Mouse (Mus musculus) urinary bladder, postnatal 4 days (tissue): ENCODE data around the gene Gpr157.
A peak's percentile ranks its signal among the peaks of the same experiment; 100 is the strongest.

ENCODE experiments used
- DNase-seq, 2 experiments: peaks; one replicate each; pipeline ENCODE4 v3.0.0; 2021 to 2022; ENCODE audit warnings: low spot score in 2 of 2

Gpr157 gene

DNA sequence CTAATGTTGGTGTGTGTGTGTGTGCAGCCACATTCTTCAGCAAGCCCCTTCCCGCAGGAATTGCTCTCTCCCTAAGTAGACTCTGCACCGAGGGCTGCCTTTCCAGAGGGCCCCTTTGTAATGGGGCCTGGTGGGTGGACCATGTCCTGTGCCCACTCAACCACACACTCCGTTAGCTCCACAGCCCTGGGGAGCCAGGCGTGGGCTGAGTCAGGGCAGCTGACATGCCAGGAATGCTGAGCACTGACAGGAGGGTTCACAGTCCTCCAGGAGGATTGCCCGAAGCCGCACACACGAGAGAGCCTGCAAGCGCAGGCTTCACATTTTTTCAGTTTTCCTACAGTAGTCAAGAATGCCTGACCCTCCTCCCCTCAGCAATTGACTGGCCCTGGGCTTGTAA, 17.0 kb upstream of the Gpr157 start:
- DNase-seq: no peak

DNA sequence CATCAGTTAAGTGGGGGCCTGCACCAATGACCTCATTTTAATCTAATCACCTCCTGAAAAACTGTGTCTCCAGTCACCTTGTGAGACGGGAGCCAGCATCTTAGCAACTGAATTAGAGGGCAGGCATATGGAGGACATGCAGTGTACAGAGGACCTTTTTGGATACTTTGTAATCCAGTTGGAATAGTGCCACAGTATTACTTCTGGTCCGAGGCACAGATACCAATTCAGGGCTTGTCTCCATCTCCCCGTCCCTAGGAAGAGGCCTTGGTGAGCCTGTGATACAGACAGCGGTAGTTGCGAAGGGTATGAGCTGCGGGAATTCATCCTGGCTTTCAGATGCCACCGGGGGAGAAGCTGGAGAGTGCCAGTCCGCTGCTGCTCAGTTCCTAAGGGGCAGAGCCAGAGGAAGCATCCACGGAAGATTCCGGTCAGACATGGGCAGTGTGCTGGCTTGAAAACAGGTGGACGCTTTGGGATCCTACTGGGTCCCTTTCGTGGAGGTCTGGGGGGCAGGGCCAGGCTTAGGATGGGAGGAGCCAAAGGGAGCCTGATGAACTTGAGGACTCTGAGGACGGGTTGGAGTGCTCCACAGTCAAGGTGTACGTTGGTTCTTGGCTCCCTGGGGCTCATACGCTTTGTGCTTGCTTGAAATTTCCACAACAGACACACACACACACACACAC, 14.6 kb upstream of the Gpr157 start:
- no peak for DNase-seq

DNA sequence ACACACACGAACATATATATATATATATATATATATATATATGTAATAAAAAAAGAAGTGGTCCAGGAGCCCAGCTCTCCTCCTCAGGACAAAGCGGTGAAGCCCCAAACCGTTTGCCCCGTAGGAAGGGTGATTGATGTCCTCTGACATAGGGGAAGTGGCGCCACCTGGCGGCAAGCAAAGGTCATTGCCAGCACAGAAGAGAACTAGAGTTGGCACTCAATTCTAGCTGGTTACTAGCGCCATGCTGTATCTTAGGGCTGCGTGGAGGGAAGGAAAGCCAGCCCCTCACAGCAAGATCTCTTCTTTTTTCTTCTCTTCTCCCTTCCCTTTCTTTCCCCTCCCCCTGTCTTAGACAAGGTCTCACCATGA, 14.1 kb upstream of the Gpr157 start:
- no peak for DNase-seq

DNA sequence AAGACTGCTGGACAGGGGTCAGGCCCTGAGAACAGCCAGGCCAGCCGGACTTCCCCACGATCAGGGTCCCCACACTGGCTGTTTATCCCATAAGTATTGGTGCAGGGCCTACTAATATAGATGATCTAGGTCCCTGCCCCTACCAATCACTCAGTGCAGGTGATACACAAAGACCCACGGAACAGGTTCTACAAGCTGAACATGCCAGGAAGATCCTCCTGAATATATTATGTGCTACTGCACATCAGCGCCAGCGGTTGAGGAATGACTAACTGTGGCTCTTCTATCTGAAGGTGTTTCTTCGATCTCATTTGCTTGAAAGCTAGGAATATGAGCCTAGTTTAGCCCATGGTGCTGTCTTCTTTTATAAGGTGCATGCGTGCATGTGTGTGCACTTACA, 11.8 kb upstream of the Gpr157 start:
- no peak for DNase-seq

DNA sequence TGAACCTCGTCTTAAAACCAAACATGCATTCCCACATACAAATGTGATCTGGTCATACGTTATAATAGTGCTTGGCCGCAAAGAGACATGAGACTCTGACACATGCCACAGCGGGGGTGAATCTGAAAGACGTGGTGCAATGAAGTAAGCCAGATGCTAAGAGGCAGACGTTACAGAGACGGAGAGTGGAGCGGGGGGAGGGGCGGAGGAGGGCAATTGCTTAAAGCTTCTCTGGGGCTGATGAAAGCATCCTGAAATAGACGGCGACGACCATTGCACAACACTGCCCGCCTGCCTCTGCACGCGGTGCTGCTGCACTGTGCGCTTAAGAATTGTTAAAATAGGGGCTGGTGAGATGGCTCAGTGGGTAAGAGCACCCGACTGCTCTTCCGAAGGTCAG, 11.0 kb upstream of the Gpr157 start:
- DNase-seq: no peak

DNA sequence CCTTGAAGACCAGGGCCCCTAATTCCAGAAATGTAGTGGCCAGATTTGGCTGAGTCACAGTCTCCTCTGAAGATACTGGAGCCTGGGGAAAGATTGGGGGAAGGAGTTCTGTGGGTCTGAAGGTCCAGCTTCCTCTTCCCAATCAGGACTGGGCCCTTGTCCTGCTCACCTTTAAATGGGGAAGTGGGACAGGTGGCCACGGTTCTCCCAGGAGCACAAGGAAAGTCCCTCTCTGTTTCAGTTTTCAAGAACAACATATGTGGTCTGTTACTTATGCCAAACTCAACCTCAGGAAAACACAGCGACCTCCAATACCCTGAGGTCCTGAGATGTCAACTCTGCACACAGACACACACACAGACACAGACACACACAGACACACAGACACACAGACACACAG, 8.5 kb upstream of the Gpr157 start:
- no peak for DNase-seq

DNA sequence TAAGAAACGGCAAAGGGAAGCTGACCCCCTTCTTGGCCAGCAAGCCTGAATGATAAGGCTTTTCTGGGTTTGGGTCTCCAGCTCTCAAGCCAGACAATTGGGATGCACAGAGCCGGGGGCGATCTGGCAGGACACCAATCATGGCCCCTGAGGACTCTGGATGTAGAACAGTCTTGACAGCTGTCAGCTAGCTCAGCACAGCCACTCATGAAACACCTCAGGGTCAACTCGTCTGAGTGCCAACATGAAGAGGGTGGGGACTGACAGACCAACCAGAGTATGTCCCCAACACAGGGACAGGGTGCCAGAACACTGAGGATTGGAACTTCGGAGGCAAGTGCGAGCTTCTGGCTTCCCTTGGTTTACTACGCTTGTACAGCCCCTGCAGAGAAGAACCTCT, 7.9 kb upstream of the Gpr157 start:
- no peak for DNase-seq

DNA sequence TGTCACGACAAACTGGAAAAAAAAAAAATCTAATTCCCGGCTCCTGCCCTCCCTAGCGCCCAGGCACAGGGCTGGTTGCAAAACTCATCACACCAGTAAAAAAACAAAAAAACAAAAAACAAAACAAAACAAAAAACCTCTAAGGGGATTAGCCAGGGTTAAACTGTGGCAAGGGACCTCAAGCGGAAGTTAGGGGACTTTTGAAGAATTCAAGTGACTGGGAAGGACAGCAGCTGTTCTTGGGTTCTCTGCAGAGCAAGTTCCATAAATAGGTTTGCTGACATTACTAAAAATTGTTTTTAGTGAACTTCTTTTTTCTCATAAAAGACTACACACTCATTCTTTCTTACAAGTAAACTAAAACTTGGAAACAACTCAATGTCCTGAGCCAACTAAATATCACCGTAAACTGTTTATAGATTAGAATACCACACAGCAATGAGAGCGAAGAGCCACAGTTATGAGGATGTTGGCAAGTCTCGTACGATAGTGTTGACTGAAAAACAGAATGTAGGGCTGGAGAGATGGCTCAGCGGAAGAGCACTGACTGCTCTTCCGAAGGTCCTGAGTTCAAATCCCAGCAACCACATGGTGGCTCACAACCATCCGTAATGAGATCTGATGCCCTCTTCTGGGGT, 6.7 kb upstream of the Gpr157 start:
- DNase-seq: no peak

DNA sequence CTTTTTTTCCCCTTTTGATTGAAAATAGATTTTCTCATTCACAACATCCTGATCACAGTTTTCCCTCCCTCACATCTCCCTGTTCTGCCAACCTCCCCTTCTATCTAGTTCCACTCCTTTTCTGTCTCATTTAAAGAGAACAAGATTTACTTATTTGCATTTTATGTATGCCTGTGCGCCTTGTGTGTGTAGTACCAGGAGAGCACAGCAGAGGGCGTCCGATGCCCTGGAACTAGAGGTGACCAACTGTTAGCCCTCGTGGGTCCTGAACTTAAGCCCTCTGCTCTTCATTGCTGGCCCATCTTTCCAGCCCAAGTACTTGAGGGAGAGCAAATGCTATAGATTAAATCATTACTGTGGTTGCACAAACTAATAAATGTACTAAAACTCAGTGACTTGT, 1.8 kb upstream of the Gpr157 start:
- no peak for DNase-seq

DNA sequence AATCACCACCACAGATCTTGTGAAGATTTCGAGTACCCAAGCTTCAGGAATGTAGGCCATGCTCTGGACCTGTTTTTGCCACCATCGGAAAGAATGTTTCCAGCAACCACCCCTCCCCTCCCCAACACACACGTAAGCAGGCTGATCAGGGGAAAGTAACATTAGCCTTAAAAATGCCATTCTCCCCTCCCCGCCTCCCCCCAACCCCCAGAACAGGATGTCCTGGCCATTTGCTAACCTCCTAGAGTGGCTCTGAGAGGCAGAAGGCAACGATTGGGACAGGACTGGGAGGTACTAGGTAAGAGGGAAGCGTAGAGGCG, 364 bp upstream of the Gpr157 start:
- no peak for DNase-seq

DNA sequence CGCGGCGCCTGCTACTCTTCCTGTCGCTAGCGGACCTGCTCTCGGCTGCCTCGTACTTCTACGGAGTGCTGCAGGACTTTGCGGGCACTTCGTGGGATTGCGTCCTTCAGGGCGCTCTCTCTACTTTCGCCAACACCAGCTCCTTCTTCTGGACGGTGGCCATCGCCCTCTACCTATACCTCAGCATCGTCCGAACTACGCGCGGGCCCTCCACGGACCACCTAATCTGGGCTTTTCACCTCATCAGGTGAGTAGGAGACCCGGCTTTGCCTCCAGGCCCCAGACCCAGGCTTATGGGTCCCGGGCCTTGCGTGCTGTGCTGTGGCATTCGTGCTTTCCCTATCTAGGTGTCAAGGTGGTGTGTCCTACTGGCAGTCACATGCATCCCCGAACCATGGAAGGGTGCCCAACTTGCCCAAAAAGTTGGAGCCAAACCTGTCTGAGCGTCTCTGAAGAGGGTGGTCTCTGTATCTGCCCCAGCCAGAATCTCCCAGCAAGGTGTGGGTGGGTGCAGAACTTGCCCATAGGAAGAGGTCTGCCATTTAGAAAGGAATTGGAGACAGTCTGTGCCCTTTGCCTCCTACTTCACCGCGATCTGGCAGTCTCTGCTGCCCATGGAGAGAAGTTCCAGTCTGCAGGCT, 845 bp downstream of the Gpr157 start:
- DNase-seq: no peak

DNA sequence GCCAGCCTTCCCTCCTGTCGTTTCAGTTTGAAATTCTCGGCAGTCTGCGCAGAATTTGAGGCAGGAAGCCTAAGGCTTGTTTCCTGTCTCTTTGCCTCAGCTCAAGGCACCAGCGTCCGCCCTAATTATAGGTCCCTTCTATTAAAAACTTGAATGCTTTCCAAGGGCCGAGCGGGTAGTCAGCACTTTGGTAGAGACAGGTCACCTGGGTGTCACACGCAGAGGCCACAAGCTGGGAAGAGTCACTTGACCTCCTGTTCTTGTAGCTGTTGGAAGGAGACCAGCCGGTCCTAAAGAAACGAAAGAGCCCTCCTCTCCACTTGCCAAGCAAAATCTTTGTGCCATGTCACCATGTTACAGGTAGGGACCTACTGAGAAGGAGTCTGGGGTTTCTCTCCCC, 2.0 kb downstream of the Gpr157 start:
- no peak for DNase-seq

DNA sequence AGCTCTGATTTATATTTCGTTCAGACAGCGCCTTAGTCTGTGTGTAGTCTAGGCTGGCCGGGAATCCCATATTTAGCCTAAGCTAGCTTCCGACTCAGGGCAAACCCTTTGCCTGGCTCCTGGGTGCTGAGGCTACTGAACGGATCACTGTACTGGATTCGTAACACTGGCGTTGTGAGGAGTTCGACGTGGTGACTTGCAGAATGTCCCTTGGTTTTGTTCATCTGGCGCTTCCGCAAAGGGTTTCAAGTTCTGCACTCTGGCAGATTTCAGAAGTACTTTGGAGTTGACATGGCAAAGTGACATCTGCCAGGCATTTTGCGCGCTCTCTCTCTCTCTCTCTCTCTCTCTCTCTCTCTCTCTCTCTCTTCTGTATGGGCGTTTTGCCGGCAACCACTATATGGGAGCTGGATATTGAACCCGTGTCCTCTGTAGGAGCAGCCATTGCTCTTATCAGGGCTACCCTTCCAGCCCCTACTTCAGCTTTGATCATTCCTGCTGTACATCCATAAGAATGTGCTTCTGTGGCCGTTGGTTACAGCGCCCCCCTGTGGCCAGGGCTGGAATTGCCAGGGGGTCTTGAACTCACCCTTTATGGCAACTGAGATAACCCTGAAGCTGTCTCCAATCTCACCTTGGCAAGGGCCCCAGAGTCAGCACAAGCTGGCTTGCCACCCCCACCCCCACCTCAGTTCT, 4.9 kb downstream of the Gpr157 start:
- no peak for DNase-seq

DNA sequence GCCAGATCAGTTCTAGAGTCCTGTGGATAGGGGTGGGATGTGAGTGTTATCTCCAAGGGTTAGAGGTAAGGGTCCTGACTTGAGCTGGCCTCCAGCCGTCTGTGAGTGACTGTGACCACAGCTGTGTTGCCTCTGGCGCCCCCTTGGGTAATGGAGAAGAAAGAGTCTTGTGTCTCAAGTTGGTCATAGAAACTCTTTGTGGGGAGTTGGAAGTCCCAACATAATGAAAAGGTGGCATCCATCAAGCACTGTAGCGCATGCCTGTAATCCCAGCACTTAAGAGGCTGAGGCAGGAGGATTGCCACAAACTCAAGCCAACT, 5.4 kb downstream of the Gpr157 start:
- DNase-seq: no peak

DNA sequence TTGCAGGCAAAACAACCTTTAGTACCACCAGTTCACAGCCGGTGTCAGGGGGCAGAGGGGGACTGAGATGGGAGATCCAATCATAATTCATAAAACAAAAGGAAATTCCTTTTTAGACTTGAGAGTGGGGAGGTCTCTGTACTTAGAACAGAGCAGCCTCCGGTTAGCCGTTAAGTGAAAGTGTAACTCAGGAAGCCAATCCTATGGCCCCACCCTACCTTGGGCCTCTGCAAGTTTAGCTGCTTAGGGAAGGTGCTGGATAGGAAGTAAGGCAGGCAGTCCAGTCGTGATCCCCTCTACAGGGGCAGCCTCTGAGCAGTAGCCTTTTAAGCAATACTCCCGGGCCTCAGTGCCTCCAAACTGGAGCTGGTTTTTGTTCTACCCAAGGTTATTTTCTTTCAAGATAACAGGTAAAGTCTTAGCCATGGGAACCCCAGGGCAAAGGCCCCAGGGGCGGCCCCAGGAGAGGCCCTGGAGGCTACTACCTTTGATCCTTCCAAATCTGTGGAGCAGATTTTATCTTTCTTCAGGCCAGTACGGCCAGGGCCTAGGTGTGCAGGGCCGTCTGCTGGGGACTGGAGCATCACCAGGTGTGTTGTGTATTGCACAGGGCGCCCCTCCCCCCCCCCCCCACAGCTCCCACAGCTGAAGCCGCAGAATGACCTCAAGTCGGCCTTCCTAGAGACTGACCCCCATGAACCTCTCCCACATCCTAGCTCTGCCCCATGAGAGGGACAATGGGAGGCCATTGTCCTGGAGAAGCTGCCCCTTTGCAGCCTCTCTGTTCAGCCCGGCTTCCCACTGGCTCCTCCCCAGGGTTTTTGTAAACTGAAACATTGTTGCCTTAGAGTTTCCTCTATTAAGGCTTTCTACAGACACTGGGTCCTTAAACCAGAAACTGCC, 6.6 kb downstream of the Gpr157 start:
- DNase-seq: no peak

DNA sequence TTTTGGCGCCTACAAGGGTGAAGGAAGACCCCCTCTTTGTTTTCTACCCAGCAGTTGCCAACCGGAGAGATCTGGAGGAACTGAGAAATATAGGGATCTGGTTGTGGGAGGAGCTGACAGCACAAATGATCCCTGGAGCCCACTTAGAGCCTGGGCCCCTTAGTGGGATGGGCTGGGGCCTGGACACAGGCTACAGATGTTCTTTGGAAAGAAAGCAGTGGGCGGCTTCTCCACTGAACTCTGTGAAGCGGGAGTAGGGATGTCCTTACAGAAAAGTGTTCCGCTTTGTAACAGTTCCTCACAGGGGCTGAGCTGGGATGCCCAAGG, 7.3 kb downstream of the Gpr157 start:
- DNase-seq: no peak

DNA sequence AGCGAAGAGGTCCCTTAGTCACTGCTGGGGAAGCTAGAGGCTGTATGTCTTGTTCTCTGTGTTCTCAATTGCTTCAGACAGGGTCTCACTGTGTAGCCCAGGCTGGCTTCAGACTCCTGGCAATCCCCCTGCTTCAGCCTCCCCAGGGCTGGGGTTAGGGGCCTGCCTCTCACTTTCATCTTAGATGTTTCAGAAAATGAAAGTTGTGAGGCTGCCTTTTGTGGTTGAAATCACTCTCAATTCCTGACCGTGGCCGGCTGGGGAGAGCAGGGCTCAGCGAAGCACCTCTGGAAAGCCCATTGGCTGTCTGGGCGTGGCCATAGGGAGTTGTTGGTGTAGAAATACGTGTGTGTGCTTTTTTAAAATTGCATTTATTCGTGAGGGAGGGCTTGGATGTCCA, 9.1 kb downstream of the Gpr157 start:
- no peak for DNase-seq

DNA sequence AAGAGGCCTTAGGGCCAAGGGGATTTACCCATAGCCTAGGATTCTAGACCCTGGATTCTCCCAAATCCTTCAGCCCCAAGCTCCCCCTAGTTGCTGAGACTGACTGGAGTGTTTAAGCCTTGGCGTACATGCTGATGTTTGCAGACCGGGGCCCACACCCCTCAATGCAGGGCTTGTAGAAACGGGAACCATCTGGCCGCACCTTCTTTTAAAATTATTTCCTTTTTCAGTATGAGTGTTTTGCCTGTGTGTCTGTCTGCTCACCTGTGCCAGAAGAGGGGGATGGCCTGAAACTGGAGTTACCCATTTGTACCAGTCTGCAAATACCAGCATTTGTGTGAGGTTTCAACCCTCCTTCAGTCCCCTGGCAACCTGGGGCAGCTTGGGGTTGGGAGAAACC, 10.7 kb downstream of the Gpr157 start:
- DNase-seq: no peak

DNA sequence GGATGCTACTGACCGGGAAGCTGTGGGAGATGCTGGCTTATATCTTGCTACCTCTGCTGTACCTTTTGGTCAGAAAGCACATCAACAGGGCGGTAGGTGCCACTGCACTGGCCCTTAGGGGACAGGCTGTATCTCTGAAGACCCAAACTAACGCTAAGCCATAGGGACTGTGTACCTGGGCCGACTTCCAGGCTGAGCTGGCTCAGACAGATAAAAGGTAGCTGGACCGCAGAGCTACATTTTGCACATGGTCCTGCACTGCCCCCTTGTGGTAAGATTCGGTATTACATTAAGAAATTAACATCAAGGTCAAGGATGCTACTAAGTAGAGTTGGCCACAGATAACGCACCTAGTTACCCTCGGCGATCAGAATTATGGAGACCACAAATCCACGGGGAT, 11.7 kb downstream of the Gpr157 start:
- peak in 1 of 2 experiments; percentile 49 for DNase-seq

DNA sequence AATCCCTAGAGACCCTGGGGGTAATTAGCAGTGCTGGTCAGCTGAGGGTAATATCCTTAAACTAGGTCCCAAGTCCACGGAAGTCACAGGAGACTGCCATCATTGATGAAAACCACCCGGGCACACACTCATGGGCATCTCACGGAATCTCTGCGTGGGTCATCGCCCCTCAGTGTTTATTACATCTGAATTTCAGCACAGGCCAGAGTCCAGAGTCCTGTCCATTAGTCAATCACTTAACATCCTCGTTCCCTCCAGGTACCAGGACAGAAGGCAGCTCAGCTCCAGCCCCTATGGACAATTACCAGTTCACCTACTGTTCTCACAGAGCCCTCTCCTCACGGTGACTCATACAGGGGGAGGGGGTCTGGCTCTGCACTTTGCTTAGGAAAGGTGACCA, 15.7 kb downstream of the Gpr157 start:
- no peak for DNase-seq

DNA sequence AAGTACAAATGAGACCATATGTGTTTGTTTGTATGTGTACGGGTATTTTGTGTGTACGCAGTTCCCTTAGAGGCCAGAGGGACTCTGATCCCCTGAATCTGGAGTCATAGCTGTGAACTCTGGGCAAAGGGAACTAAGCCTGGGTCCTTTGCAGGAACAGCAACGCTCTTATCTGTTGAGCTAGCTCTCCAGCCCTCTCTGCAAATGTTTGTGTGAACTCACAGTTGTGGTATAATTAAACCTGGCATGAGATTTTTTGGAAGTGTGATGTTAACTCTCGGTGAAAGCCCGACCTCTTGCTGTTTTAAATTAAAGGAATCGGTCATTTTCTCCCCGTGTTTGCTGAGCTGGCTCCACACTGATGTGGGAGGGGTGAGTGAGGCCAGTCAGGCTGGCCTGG, 18.5 kb downstream of the Gpr157 start:
- no peak for DNase-seq

DNA sequence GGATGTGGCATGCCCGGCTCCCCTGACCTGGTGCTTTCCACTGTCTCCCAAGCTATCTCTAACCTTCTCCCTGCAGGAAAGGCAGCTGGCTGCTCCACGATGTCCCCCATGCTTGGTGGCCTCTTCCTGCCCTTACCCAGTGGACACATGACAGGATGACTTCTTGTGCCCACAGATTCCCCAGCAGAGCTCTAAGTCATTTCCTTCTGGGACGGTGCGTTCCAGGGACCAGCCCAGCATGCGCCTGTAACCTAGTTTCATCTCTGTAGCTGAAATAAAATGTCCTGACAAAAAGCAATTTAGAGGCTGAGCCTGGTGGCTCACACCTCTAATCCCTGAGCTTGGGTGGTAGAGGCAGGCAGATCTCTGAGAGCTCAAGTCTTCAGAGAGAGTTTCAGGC, 19.5 kb downstream of the Gpr157 start:
- no peak for DNase-seq
